Mouse (Mus musculus) mesoderm, embryonic 11.5 days (tissue): ENCODE measurements at regions not wholly inside any gene's neighbourhood (a gene's known extent, or its start where the extent isn't known, plus 50 kb on each side); places are given as distances from the start of the nearest gene placed in this dataset.
A peak's percentile ranks its signal among the peaks of the same experiment; 100 is the strongest.

Experiments
- DNase-seq: peaks from one replicate; pipeline ENCODE4 v3.0.0-alpha.2; 2012; ENCODE audit warnings: low read depth, low spot score

- DNase-seq: peak; percentile 71
Observed at GRCm38 (mm10) chr1:71837764-71838163, 184.8 kb upstream of the Fn1 start.

GRCm38 (mm10) chr1:71837039-71837648, 184.1 kb upstream of the Fn1 start:
- peak; percentile 27 for DNase-seq

GRCm38 (mm10) chr1:71830379-71830778, 177.4 kb upstream of the Fn1 start:
- no peak for DNase-seq

GRCm38 (mm10) chr1:71824410-71824809, 171.4 kb upstream of the Fn1 start:
- DNase-seq: no peak

- DNase-seq: no peak
Observed at GRCm38 (mm10) chr1:71822123-71822522, 169.1 kb upstream of the Fn1 start.

- no peak for DNase-seq
Observed at GRCm38 (mm10) chr1:71821099-71821498, 168.1 kb upstream of the Fn1 start.

- no peak for DNase-seq
Observed at GRCm38 (mm10) chr1:71816306-71816705, 163.3 kb upstream of the Fn1 start.

GRCm38 (mm10) chr1:71814141-71814540, 161.1 kb upstream of the Fn1 start:
- DNase-seq: no peak

GRCm38 (mm10) chr1:71812171-71812695, 159.2 kb upstream of the Fn1 start:
- no peak for DNase-seq

GRCm38 (mm10) chr1:71811196-71811788, 158.3 kb upstream of the Fn1 start:
- DNase-seq: no peak

GRCm38 (mm10) chr1:71808005-71808404, 155.0 kb upstream of the Fn1 start:
- no peak for DNase-seq

- DNase-seq: no peak
Observed at GRCm38 (mm10) chr1:71807586-71807985, 154.6 kb upstream of the Fn1 start.

- DNase-seq: no peak
Observed at GRCm38 (mm10) chr1:71801283-71802066, 148.5 kb upstream of the Fn1 start.

GRCm38 (mm10) chr1:71800581-71800980, 147.6 kb upstream of the Fn1 start:
- DNase-seq: no peak

GRCm38 (mm10) chr1:71798636-71799035, 145.6 kb upstream of the Fn1 start:
- no peak for DNase-seq

GRCm38 (mm10) chr1:71788408-71788807, 135.4 kb upstream of the Fn1 start:
- DNase-seq: no peak

- DNase-seq: no peak
Observed at GRCm38 (mm10) chr1:71784880-71785279, 131.9 kb upstream of the Fn1 start.

- DNase-seq: no peak
Observed at GRCm38 (mm10) chr1:71778292-71778691, 125.3 kb upstream of the Fn1 start.

GRCm38 (mm10) chr1:71775865-71776501, 123.0 kb upstream of the Fn1 start:
- DNase-seq: no peak

GRCm38 (mm10) chr1:71772526-71772925, 119.5 kb upstream of the Fn1 start:
- DNase-seq: no peak

GRCm38 (mm10) chr1:71771798-71772197, 118.8 kb upstream of the Fn1 start:
- DNase-seq: no peak

GRCm38 (mm10) chr1:71769595-71769994, 116.6 kb upstream of the Fn1 start:
- no peak for DNase-seq
